In the genomic region with DNA sequence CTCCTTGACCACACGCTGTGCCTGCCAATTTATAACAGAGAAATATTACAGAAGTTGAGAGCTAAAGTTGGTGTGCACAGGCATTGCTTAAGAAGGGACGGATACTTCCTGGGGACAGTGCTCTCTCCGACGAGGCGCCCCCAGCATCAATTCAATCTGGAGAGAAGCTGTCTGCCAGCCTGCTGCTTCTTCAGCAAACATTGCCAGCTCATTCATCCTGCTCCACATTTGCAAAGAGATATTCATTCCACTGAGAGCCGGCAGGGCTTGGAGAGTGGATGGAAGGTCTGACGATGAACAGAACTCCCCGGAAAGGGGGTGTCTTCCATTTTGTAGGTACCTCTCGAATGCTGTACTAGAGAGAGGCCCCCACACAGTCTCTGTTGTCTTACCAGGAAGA, we compare ENCODE assay signal across 20 mouse cellular contexts.
A peak's percentile ranks its signal among the peaks of the same experiment; 100 is the strongest.
DNase-seq lines count a peak whose midpoint lies in the region; ATAC-seq and TF ChIP-seq lines count a peak whose summit lies in the region.
"Had no signal": no experiment of that assay in that cellular context is flagged by ENCODE, and none has a peak within 500 bp of the region (broad histone marks: within the 10 kb centered on the region; RNA-seq: fewer than 3 reads in every experiment).

No protein-coding gene starts in this region.

- H3K9me3 ChIP-seq in forebrain, postnatal 0 days (ENCODE audit: low read length), result no peaks in the 10 kb centered on the region
- no peaks in the 10 kb centered on the region for H3K9me3 ChIP-seq in forebrain, embryonic 11.5 days (ENCODE audit: control insufficient read depth, low read length)
- H3K9me3 ChIP-seq: embryonic facial prominence, embryonic 12.5 days; limb, embryonic 15.5 days; liver, embryonic 15.5 days; midbrain, embryonic 12.5 days had no signal

- DNase-seq in forebrain, postnatal 0 days, result peak; percentile 34
- DNase-seq in forebrain, embryonic 11.5 days (ENCODE audit: low spot score), result no peak
- peak; percentile 24 to 64 for DNase-seq in left cerebral cortex, postnatal 25 days (ENCODE audit: low spot score in 2 of 2)
- no peak for DNase-seq in left cerebral cortex, adult 8-10 months (ENCODE audit: low spot score in 2 of 2)
- DNase-seq in layer of hippocampus, adult 8-10 months (ENCODE audit: low spot score in 2 of 2), result peak; percentile 37 to 41
- DNase-seq in right cerebral cortex, postnatal 14 days, result peak; percentile 30
- no peak for DNase-seq in T-cell, adult 2 months (ENCODE audit: low spot score)
- DNase-seq: adrenal gland, postnatal 25 days; cerebellum, adult 8-10 months; kidney, adult 2 months; kidney, postnatal 10 days; thymus, postnatal 25 days had no signal

- H3K36me3 ChIP-seq in forebrain, postnatal 0 days (ENCODE audit: insufficient read depth), result no peaks in the 10 kb centered on the region
- H3K36me3 ChIP-seq in forebrain, embryonic 11.5 days (ENCODE audit: control insufficient read depth, insufficient read depth, low read length), result no peaks in the 10 kb centered on the region
- H3K36me3 ChIP-seq: embryonic facial prominence, embryonic 12.5 days; G1E; limb, embryonic 15.5 days; liver, embryonic 15.5 days; midbrain, embryonic 12.5 days had no signal

- no peak overlapping the region for H3K4me3 ChIP-seq in forebrain, postnatal 0 days (ENCODE audit: low read depth, low read length)
- no peak overlapping the region for H3K4me3 ChIP-seq in forebrain, embryonic 11.5 days (ENCODE audit: low read depth, low read length)
- H3K4me3 ChIP-seq: embryonic facial prominence, embryonic 12.5 days; erythroblast, embryonic 14.5 days; limb, embryonic 15.5 days; liver, embryonic 15.5 days; midbrain, embryonic 12.5 days had no signal

- H3K27me3 ChIP-seq in forebrain, postnatal 0 days (ENCODE audit: insufficient read depth, low read length), result no peaks in the 10 kb centered on the region
- no peaks in the 10 kb centered on the region for H3K27me3 ChIP-seq in forebrain, embryonic 11.5 days (ENCODE audit: control insufficient read depth, insufficient read depth, low read length)
- H3K27me3 ChIP-seq: embryonic facial prominence, embryonic 12.5 days; limb, embryonic 15.5 days; liver, embryonic 15.5 days; midbrain, embryonic 12.5 days had no signal

- intact Hi-C loops in left cerebral cortex, postnatal 25 days (cut with DNase I), result no loop called here

- 61% methylated on average over 9 of the region's 9 CpGs for WGBS in forebrain, postnatal 0 days
- 82% methylated on average over 9 of the region's 9 CpGs for WGBS in forebrain, embryonic 11.5 days

- no peak for TF ChIP-seq CTCF in forebrain, postnatal 0 days (IDR thresholded peaks at IDR 0.05; ENCODE audit: low read depth)

- H3K4me1 ChIP-seq in forebrain, postnatal 0 days (ENCODE audit: insufficient read depth), result no peaks in the 10 kb centered on the region
- H3K4me1 ChIP-seq in forebrain, embryonic 11.5 days (replicated peaks; ENCODE audit: control insufficient read depth, insufficient read depth, low read length), result no peaks in the 10 kb centered on the region
- H3K4me1 ChIP-seq: embryonic facial prominence, embryonic 12.5 days; limb, embryonic 15.5 days; liver, embryonic 15.5 days; midbrain, embryonic 12.5 days had no signal

- H3K9ac ChIP-seq in forebrain, postnatal 0 days, result no peak overlapping the region
- no peak overlapping the region for H3K9ac ChIP-seq in forebrain, embryonic 11.5 days (ENCODE audit: low read length)
- H3K9ac ChIP-seq: embryonic facial prominence, embryonic 12.5 days; limb, embryonic 15.5 days; liver, embryonic 15.5 days; midbrain, embryonic 12.5 days had no signal

- no peak overlapping the region for H3K4me2 ChIP-seq in forebrain, postnatal 0 days (ENCODE audit: low read depth)
- H3K4me2 ChIP-seq in forebrain, embryonic 11.5 days (ENCODE audit: low read depth, low read length, severe bottlenecking), result no peak overlapping the region
- H3K4me2 ChIP-seq: embryonic facial prominence, embryonic 12.5 days; limb, embryonic 15.5 days; liver, embryonic 15.5 days; midbrain, embryonic 12.5 days had no signal

- ATAC-seq in forebrain, postnatal 0 days, result peak; percentile 40; the same call in 1 of the 2 replicates
- no peak for ATAC-seq in forebrain, embryonic 11.5 days (replicated peaks; ENCODE audit: low FRiP score)
- ATAC-seq: forebrain, embryonic 14.5 days; inflammation-experienced regulatory T-cells, adult 6 months had no signal

- H3K27ac ChIP-seq in forebrain, postnatal 0 days (ENCODE audit: low read depth, low read length), result no peak overlapping the region
- H3K27ac ChIP-seq in forebrain, embryonic 11.5 days (ENCODE audit: low read depth, low read length), result no peak overlapping the region
- H3K27ac ChIP-seq: embryonic facial prominence, embryonic 12.5 days; limb, embryonic 15.5 days; liver, embryonic 15.5 days; midbrain, embryonic 12.5 days had no signal

Comparison
In these comparisons a context has a peak if more than half of its experiments do, and no peak if none do; other contexts are left out.
1. DNase-seq: peak in forebrain, postnatal 0 days (single experiment), left cerebral cortex, postnatal 25 days (2 of 2), layer of hippocampus, adult 8-10 months (2 of 2) and right cerebral cortex, postnatal 14 days (single experiment); none in forebrain, embryonic 11.5 days (single experiment), left cerebral cortex, adult 8-10 months (0 of 2) and T-cell, adult 2 months (single experiment).